Mouse (Mus musculus) liver, embryonic 14.5 days (tissue): ENCODE measurements around the gene Mc1r. TPM values are rescaled to one million over a fixed set of nuclear protein-coding genes. Genes with fewer than 3 reads are reported as not detected.
A peak's percentile ranks its signal among the peaks of the same experiment; 100 is the strongest.
"Not testable (repeated sequence)": the region's sequence is repeated elsewhere in the genome, so short reads cannot be mapped to it uniquely, and the experiment has no call there.

ENCODE experiments used
- ATAC-seq: fragments of 200-750 bp; cut with Nextera tagmentation; 2 replicates; pipeline ENCODE4 v1.8.0; 2017; ENCODE audit warnings: moderate number of reproducible peaks, mild to moderate bottlenecking, moderate library complexity; ENCODE audit not compliant: insufficient read depth
- DNase-seq, 3 experiments: peaks; one replicate each; pipeline ENCODE4 v3.0.0-alpha.2; 2012 to 2013; ENCODE audit warnings: low read depth in 3 of 3, low spot score in 3 of 3
- H3K27ac ChIP-seq: fragments of 300-500 bp; sonication (generic); 2 replicates; pipeline ENCODE4 v1.5.1; 2014; ENCODE audit warnings: moderate library complexity, mild to moderate bottlenecking, control low read depth, inconsistent platforms
- H3K27me3 ChIP-seq: fragments of 300-500 bp; sonication (generic); 2 replicates; pipeline ENCODE4 v1.6.1; 2014; ENCODE audit warnings: mild to moderate bottlenecking, low read length, moderate library complexity; ENCODE audit not compliant: control insufficient read depth, insufficient read depth
- H3K36me3 ChIP-seq: fragments of 300-500 bp; sonication (generic); replicated peaks from 2 replicates; pipeline ENCODE4 v1.6.1; 2014; ENCODE audit warnings: low read depth; ENCODE audit not compliant: control insufficient read depth, insufficient read depth
- H3K4me1 ChIP-seq, 2 experiments: fragments of 200-500 bp in 1 of 2; fragments of 300-500 bp in 1 of 2; sonication (generic) in 1 of 2; replicated peaks; 2 replicates each; pipeline ENCODE4 v1.6.1; 2012 to 2014; ENCODE audit warnings: antibody characterized with exemption in 1 of 2, inconsistent platforms in 1 of 2, low read length in 1 of 2; ENCODE audit not compliant: control insufficient read depth in 2 of 2, insufficient read depth in 2 of 2
- H3K4me2 ChIP-seq: fragments of 300-500 bp; sonication (generic); 2 replicates; pipeline ENCODE4 v1.6.1; 2014; ENCODE audit warnings: low read depth, mild to moderate bottlenecking, control low read depth, moderate library complexity
- H3K4me3 ChIP-seq, 2 experiments: fragments of 200-500 bp in 1 of 2; fragments of 300-500 bp in 1 of 2; sonication (generic) in 1 of 2; 2 replicates each; pipeline ENCODE4 v1.5.1; 2012 to 2014; ENCODE audit warnings: low read depth in 2 of 2, low read length in 2 of 2, mild to moderate bottlenecking in 2 of 2, control low read depth in 1 of 2, inconsistent platforms in 1 of 2, moderate library complexity in 1 of 2; ENCODE audit not compliant: insufficient read depth in 1 of 2
- H3K9ac ChIP-seq: fragments of 300-500 bp; sonication (generic); replicated peaks from 2 replicates; pipeline ENCODE4 v1.6.1; 2014; ENCODE audit warnings: mild to moderate bottlenecking, control low read depth, moderate library complexity
- H3K9me3 ChIP-seq: fragments of 300-500 bp; sonication (generic); 2 replicates; pipeline ENCODE4 v1.6.1; 2016; ENCODE audit warnings: low read length, mixed read lengths; ENCODE audit not compliant: control insufficient read depth
- CTCF ChIP-seq: IDR thresholded peaks from 2 replicates; pipeline ENCODE4 v1.5.1; 2016; ENCODE audit warnings: antibody characterized with exemption, low read depth, control low read depth
- EP300 ChIP-seq: IDR thresholded peaks from 2 replicates; pipeline ENCODE4 v1.6.1; 2016; ENCODE audit warnings: antibody characterized with exemption, low read depth
- WGBS: fragments of 180-500 bp; shearing (Covaris S2); extraction: QIAGEN DNeasy Blood & Tissue Kit; methylation state at CpG from one replicate; pipeline ENCODE4 v1.1.7; 2014; ENCODE audit not compliant: insufficient replicate concordance; 5-methylcytosine and 5-hydroxymethylcytosine counted together
- polyA plus RNA-seq, 2 experiments: library from polyadenylated mRNA; depleted of rRNA in 1 of 2; stranded (reverse) in 1 of 2; unstranded in 1 of 2; fragments of >200 nt; fragmentation: Nextera tagmentation in 1 of 2; extraction: Ambion mirVana in 1 of 2; gene quantifications; 2 replicates each; pipeline versions ENCODE4 v1.2.1 to v1.2.3; 2012 to 2014

The Mc1r gene
- polyA plus RNA-seq, 2 experiments: 0.03 TPM; not detected in 1

GRCm38 (mm10) chr8:123450783-123451182 lies 43.9 kb downstream of the Mc1r start:
- H3K27me3 ChIP-seq: no peaks in the 10 kb centered on the region
- 21% methylated on average over 5 of the region's 5 CpGs for WGBS
- no peak overlapping the region for H3K27ac ChIP-seq

GRCm38 (mm10) chr8:123451747-123452146 lies 44.8 kb downstream of the Mc1r start:
- 78% methylated on average over 12 of the region's 12 CpGs for WGBS
- H3K4me2 ChIP-seq, H3K4me3 ChIP-seq, ATAC-seq, DNase-seq, H3K27me3 ChIP-seq, H3K27ac ChIP-seq, H3K36me3 ChIP-seq, H3K9ac ChIP-seq, H3K9me3 ChIP-seq, H3K4me1 ChIP-seq: not testable (repeated sequence)

More at GRCm38 (mm10) chr8:123450783-123451182, 43.9 kb downstream of the Mc1r start:
- Histone ChIP-seq H3K9me3 (no peaks in the 10 kb centered on the region), H3K36me3 (no peaks in the 10 kb centered on the region; the same call in 1 of the 2 replicates), H3K9ac (no peak overlapping the region), H3K4me2 (no peak overlapping the region), H3K4me3 (no peak overlapping the region), H3K4me1 (peaks cover 0 to 7% of the 10 kb centered on the region in 2 experiments; a peak in 1 of 4 replicates)
- TF ChIP-seq CTCF (no peak), EP300 (no peak)
- DNase-seq (no peak), ATAC-seq (no peak)

DNA sequence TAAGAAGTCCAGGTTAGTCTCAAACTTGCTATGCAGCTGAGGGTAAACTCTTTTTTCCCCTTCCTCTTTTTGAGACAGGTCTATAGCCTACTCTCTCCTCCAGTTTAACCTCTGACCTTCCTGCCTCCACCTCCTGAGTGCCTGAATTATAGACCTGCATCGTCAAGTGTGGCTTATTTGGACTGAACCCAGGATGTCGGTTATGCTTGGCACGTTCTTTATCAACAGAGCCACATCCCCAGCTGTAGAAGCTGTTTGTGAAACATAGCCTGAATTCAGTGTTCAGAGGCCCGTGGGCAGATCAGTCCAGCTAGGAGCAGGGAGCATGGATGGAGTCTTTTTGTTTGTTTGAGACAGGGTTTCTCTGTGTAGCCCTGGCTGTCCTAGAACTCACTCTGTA lies 45.2 kb downstream of the Mc1r start:
- Histone ChIP-seq H3K9ac (no peak overlapping the region), H3K9me3 (no peaks in the 10 kb centered on the region), H3K4me2 (no peak overlapping the region), H3K4me3 (no peak overlapping the region), H3K36me3 (no peaks in the 10 kb centered on the region; the same call in 1 of the 2 replicates), H3K27me3 (no peaks in the 10 kb centered on the region), H3K27ac (no peak overlapping the region), H3K4me1 (peaks cover 0 to 7% of the 10 kb centered on the region in 2 experiments; a peak in 1 of 4 replicates)
- TF ChIP-seq CTCF (no peak), EP300 (0 out of 2 replicates have a peak, but pooled peaks have one; percentile 10)
- ATAC-seq: no peak
- DNase-seq: no peak
- WGBS: 10% methylated on average over 4 of the region's 4 CpGs

DNA sequence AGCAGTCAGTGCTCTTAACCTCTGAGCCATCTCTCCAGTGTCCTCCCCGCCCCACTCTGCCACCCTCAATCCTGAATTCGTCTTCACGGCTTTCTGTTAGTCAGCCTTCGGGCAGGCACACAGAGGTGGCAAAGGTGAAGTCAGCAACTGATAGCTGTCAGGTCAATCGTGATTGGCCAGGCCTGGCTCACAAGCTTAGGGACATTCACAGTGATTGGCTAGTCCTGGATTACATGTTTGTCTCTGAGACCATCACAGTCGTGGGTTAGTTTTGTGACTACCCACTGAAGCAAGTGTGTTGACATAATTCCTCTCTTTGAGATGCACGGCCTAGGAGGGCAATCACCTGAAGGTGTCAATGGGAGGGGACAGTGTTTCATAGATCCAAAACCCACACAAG lies 46.4 kb downstream of the Mc1r start:
- TF ChIP-seq CTCF (no peak), EP300 (no peak)
- H3K27ac ChIP-seq: no peak overlapping the region
- H3K9me3 ChIP-seq: no peaks in the 10 kb centered on the region
- ATAC-seq: no peak
- no peak overlapping the region for H3K4me2 ChIP-seq
- H3K4me3 ChIP-seq: no peak overlapping the region
- no peak overlapping the region for H3K9ac ChIP-seq
- 67% methylated on average over 7 of the region's 7 CpGs for whole genome bisulfite sequencing
- H3K27me3 ChIP-seq: no peaks in the 10 kb centered on the region
- H3K4me1 ChIP-seq: peaks cover 0 to 7% of the 10 kb centered on the region in 2 experiments; a peak in 1 of 4 replicates
- H3K36me3 ChIP-seq: no peaks in the 10 kb centered on the region; the same call in 1 of the 2 replicates
- DNase-seq: no peak

DNA sequence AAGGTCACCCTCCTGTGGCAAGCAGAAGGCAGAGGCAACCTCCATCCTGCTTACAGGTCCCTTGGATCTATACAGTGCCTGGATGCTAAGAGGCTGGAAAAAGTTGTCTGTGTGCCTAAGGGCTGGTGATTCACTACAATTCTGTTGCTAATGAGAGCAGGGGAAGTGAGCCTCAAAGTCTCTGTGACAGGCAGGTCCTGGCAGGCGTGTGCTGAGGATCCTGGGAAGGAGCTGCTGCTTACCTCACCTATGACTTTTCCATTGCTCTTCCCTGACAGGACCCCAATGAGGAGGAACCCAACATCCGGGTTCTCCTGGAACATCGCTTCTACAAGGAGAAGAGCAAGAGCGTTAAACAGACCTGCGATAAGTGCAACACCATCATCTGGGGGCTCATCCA lies 47.0 kb downstream of the Mc1r start:
- H3K4me3 ChIP-seq: no peak overlapping the region
- no peak overlapping the region for H3K9ac ChIP-seq
- H3K27me3 ChIP-seq: no peaks in the 10 kb centered on the region
- peaks cover 0 to 6% of the 10 kb centered on the region in 2 experiments; a peak in 1 of 4 replicates for H3K4me1 ChIP-seq
- no peaks in the 10 kb centered on the region for H3K9me3 ChIP-seq
- H3K36me3 ChIP-seq: no peaks in the 10 kb centered on the region; the same call in 1 of the 2 replicates
- H3K4me2 ChIP-seq: no peak overlapping the region
- ATAC-seq: no peak
- DNase-seq: no peak
- 76% methylated on average over 5 of the region's 5 CpGs for WGBS
- no peak overlapping the region for H3K27ac ChIP-seq
- TF ChIP-seq EP300 (no peak), CTCF (no peak)
